ENCODE assay signal across 29 mouse cellular contexts in the genomic region with DNA sequence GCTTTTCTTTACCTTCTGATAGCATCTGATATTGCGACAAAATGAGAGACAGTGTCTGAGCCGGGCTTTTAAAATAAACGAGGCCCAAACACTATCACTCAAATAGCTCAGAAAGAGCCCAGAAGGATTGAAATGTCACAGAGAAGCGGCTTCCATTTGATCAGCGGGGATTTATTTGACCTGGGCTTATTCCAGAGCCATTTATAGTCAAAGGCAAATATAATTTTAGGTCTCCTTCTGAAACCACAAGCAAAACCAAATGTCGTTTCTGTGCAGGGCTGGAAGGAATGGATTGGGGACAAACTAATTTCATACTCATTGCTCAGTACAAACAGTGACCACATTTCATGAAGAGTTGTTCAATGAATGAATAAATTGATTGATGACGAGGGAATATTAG.
"Had no signal": no experiment of that assay in that cellular context is flagged by ENCODE, and none has a peak within 500 bp of the region (broad histone marks: within the 10 kb centered on the region; RNA-seq: fewer than 3 reads in every experiment).

No protein-coding gene starts in this region.

- ATAC-seq: liver, postnatal 0 days; lung, postnatal 0 days; midbrain, embryonic 13.5 days; midbrain, embryonic 15.5 days; midbrain, embryonic 16.5 days had no signal

- H3K4me2 ChIP-seq: limb, embryonic 12.5 days; limb, embryonic 13.5 days; limb, embryonic 15.5 days; liver, embryonic 11.5 days; liver, embryonic 13.5 days; liver, embryonic 15.5 days; lung, embryonic 14.5 days; lung, embryonic 15.5 days; midbrain, embryonic 11.5 days; midbrain, embryonic 12.5 days; midbrain, embryonic 13.5 days; midbrain, embryonic 15.5 days had no signal

- H3K9me3 ChIP-seq: limb, embryonic 10.5 days; limb, embryonic 12.5 days; limb, embryonic 13.5 days; limb, embryonic 15.5 days; liver, embryonic 13.5 days; liver, embryonic 15.5 days; lung, embryonic 15.5 days; megakaryocyte, embryonic 14.5 days; midbrain, embryonic 12.5 days; midbrain, embryonic 13.5 days; midbrain, embryonic 15.5 days had no signal

- H3K36me3 ChIP-seq: limb, embryonic 10.5 days; limb, embryonic 12.5 days; limb, embryonic 13.5 days; limb, embryonic 15.5 days; liver, embryonic 13.5 days; liver, embryonic 15.5 days; lung, embryonic 15.5 days; midbrain, embryonic 12.5 days; midbrain, embryonic 13.5 days; midbrain, embryonic 15.5 days had no signal

- DNase-seq: left cerebral cortex, postnatal 4 days; liver; liver, embryonic 13.5 days; liver, postnatal 0 days; lung, adult 18-20 months; lung, adult 2 months; lung, embryonic 14.5 days; lung, postnatal 10 days; lung, postnatal 14 days; lung, postnatal 36 days; lung, postnatal 4 days had no signal

- H3K4me3 ChIP-seq: left cerebral cortex, adult 2 months; limb, embryonic 10.5 days; limb, embryonic 12.5 days; limb, embryonic 13.5 days; limb, embryonic 15.5 days; liver, embryonic 13.5 days; liver, embryonic 15.5 days; lung, embryonic 15.5 days; megakaryocyte, embryonic 14.5 days; midbrain, embryonic 12.5 days; midbrain, embryonic 13.5 days; midbrain, embryonic 15.5 days; myocyte had no signal

- H3K9ac ChIP-seq: limb, embryonic 12.5 days; limb, embryonic 13.5 days; limb, embryonic 15.5 days; liver, embryonic 13.5 days; liver, embryonic 14.5 days; liver, embryonic 15.5 days; liver, postnatal 0 days; lung, embryonic 14.5 days; lung, embryonic 15.5 days; midbrain, embryonic 12.5 days; midbrain, embryonic 13.5 days; midbrain, embryonic 15.5 days had no signal

- H3K27me3 ChIP-seq: limb, embryonic 12.5 days; limb, embryonic 13.5 days; limb, embryonic 15.5 days; liver, embryonic 13.5 days; liver, embryonic 15.5 days; lung, embryonic 15.5 days; midbrain, embryonic 12.5 days; midbrain, embryonic 13.5 days; midbrain, embryonic 15.5 days had no signal

- H3K4me1 ChIP-seq: limb, embryonic 10.5 days; limb, embryonic 12.5 days; limb, embryonic 13.5 days; limb, embryonic 15.5 days; liver, embryonic 13.5 days; liver, embryonic 15.5 days; midbrain, embryonic 12.5 days; midbrain, embryonic 13.5 days; midbrain, embryonic 15.5 days had no signal

- H3K27ac ChIP-seq: left cerebral cortex, adult 2 months; limb, embryonic 10.5 days; limb, embryonic 12.5 days; limb, embryonic 13.5 days; limb, embryonic 15.5 days; liver, embryonic 13.5 days; liver, embryonic 14.5 days; liver, embryonic 15.5 days; lung, embryonic 15.5 days; macrophage; midbrain, embryonic 12.5 days; midbrain, embryonic 13.5 days; midbrain, embryonic 15.5 days had no signal
